Mouse (Mus musculus) cerebellum, postnatal 14 days (tissue): ENCODE results near the gene Sacs.

Experiments
- DNase-seq, 2 experiments: peaks; one replicate each; pipeline ENCODE4 v3.0.0; 2021; ENCODE audit warnings: mixed read lengths in 2 of 2

Gene Sacs

DNA sequence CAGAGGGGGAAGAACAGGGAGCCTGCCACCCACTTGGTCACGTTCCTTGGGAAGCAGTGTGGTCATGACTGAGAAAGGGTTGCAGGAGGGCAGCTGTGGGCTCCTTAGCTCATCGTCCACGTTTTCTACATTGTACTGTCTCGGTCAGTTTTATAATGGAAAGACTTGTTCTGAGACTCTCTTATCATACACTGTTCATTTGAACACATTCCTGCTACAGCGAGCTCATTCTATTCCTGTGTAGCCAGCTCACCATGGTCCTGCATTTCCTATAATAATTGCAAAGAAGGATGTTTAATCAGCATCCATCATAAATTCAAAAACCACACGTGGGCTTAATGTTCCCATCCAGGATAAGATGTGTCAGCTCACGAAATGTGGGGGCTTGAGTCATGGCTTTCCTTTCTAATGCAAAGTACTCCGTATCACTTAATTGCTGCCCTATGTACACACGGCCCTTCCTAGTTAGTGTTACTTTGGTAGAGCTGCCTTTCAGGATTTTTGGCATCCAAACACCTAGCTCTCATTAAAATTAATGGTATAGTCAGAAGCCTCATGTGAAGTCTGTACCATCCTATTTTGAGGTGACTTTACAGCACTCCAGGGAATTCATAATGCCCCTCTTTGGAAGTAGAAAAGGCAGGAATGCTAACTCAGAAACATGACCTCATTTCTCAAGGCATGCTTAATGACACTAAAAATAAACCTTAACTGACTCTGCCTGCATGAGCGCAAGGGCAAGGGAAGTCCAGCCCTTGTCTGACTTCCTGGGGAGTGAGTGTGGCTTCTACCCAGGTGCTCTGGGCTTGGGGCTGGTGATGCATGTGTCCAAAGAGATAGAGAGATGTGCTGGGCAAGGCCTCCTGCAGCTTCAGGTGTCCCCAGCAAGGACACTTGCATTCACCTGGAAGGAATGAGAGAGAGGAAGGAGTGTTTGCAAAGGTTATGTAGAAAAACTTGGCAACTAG, 23.4 kb downstream of the Sacs start:
- DNase-seq = no peak

- peak; percentile 52 to 66 for DNase-seq
These were observed 26.2 kb downstream of the Sacs start for GRCm38 (mm10) chr14:61164461-61164860.

GRCm38 (mm10) chr14:61165929-61166328, 27.7 kb downstream of the Sacs start:
- DNase-seq = no peak

DNA sequence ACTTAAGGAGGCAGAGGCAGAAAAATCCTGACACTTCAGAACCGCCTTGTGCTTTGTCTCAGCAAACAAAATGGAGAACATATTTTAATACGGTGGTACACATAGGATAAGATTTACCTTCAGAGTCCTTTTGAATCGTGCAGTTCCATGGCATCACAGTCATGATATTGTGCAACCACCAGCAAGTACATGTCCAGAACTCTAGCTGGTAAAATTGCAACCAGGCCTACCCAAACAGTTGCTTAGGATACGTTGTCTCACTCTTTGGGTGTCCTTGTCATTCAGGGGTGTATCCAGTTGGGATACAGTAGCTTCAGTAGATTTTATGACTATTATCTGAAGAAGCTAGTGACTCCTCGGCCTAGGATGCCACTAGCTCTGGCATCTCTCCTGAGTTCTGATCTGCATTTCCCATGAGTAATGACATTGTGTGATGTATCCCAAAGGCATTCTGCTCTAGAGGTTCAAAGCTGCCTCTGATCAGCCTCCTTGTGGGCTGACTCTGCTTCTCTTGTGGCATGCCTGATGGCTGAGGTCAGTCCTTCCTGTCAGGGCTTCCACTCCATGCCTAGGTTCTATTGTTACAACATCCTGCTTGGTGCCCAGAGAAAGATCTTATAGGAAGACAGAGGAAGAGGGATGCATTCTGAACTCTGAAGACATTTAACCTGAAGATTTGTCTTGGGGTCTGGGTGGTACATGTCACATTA, 33.2 kb downstream of the Sacs start:
- DNase-seq = no peak

GRCm38 (mm10) chr14:61172548-61173158, 34.4 kb downstream of the Sacs start:
- DNase-seq = peak; percentile 98 to 100

DNA sequence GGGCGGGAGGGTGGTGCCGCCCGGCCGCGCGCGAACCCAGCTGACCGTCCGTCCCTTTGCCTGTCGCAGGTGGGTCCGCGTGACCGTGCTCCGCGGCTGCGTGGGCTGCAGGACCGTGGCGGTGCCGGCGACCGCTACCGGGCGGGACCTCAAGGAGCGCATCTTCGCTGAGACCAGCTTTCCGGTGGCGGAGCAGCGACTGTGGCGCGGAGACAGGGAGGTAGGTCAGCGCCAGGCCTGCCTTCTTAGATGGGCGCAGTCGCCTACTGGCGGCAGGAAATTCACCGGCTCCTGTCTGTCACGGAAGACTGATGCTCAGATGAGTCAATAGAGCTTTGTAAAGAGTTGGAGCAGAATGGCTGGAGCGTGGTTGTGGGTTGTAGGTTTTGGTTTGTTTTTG, 35.0 kb downstream of the Sacs start:
- peak; percentile 81 to 84 for DNase-seq

GRCm38 (mm10) chr14:61191904-61192303, 53.6 kb downstream of the Sacs start:
- DNase-seq = no peak

DNA sequence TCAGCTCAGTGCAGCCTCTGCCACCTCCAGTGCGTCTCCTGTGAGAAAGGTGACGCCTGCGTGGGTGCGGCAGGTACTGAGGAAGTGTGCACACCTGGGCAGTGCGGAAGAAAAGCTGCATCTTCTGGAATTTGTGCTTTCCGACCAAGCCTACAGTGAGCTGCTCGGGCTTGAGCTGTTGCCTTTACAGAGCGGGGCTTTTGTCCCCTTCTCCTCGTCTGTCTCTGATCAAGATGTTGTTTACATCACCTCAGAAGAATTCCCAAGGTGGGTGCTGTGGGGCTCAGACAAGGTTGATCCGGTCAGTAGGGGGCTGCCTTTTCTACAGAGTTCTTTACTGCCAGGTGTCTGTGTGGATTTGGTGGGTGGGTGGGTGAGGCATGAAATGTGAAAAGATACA, 54.1 kb downstream of the Sacs start:
- DNase-seq = no peak

DNA sequence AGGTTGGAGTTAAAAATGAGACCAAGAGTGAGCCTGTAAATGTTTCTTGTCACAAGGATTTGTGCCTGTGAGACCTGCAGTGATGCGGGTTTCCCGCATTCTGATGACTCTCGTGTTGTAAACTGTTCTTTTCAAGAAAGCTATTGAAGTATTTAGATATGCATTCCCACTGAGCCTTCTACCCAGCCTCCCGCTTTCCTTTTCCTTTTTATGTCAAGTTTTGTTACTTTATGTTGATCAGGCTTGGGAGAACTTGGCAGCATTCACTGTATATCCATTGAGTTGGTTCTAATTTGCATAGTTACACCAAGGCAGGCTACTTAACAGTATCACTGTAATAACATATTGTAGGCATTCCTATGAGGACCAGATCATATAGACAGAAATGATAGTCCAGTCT, 56.2 kb downstream of the Sacs start:
- no peak for DNase-seq

GRCm38 (mm10) chr14:61210111-61210510, 71.9 kb downstream of the Sacs start:
- no peak for DNase-seq

DNA sequence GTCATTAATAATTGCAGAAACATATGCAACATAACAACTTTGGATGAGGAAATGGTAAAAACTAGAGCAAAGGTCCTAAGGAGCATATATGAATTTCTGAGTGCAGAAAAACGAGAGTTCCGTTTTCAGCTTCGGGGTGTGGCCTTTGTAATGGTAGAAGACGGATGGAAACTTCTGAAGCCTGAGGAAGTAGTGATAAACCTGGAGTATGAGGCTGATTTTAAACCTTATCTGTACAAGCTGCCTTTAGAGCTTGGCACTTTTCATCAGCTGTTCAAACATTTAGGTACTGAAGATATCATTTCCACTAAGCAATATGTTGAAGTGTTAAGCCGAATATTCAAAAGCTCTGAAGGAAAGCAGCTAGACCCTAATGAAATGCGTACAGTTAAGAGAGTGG, 73.5 kb downstream of the Sacs start:
- DNase-seq = no peak

DNA sequence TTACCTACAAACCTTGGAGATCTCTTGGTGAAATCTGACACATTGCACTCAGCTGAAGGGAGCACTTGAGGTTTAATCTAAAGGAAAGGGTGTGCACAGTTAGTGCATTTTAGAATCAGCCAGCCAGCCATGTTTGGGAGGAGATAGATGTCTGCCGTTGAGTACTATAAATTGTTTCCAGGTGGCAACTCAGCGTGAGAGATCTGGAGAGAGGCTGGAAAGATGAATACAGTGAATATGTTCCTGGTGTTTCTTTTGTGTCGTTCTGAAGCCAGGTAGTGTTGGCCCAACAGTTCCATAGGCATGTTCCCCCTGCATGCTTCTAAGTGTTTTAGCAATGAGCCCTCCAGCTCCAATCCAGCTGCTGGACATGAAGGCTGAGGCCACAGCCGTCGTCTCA, 82.9 kb downstream of the Sacs start:
- peak; percentile 30 to 58 for DNase-seq

DNA sequence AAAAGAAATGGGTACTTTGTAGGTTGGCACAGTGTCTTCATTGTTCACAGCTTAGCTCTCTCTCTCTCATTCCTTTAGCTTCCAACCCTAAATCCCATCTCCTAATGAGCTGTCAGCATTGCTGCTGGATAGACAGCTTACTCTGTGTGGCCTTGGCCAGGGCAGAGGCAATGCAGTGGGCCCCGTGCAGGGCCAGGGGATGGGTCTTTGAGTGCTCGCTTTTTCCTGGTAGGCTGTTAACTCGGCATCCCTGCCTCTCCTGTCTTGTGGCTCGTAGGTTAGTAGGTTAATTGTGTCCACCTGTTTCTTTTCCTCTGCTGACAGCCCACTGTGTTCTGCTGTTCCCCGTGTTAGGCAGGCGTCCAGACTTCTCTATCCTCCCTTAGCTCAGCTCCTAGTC, 84.2 kb downstream of the Sacs start:
- DNase-seq = peak; percentile 37

DNA sequence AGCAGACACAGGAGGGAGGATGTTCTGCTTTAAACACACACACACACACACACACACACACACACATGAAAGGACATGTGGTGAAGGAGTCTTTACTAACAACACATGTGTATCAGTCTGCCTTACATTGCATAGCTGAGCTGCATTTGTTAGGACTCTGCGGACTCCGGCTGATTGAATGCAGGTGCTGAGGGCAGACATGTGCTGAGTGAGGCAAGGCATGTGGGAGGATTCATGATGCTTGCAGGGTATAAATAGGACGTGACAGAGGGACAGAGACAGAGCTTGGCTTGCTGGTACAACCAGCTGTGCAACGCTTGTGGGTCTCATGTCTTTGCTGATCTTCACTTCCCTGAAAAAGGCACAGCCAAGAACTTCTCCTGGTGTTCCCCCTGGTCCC, 85.5 kb downstream of the Sacs start:
- DNase-seq = no peak

- peak in 1 of 2 experiments; percentile 30 for DNase-seq
These were observed 86.3 kb downstream of the Sacs start for GRCm38 (mm10) chr14:61224387-61225077.

DNA sequence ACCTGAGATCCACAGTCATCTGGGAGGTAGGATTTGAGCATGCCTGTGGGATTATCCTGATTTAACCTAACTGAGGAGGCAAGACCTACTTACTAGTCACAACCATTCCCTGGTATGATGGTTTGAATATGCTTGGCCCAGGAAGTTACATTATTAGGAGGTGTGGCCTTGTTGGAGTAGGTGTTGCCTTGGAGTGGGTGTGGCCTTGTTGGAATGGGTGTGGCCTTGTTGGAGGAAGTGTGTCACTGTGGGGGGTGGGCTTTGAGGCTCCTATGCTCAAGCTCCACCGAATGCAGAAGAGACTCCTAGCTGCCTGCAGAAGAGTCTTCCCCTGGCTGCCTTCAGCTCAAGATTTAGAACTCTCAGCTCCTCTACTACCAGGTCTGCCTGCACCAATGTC, 87.9 kb downstream of the Sacs start:
- no peak for DNase-seq

DNA sequence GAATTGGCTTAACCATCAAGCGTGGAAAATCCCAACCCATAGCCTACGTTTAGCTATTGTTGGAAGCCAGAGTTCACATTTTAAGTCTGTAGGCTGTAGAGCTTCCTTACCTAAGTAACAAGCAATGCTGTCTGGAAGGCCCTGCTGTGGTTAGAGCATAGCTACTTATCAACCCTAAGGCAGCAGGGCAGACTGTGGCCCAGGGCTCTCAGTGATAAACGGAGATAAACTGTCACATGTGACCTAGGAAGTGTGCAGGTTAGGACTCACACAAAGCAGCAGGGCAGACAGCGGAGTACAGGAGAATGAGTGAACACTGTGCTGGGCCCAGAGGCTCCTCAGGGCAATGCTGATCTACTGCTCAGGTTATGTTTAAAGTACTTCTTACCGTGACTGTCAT, 91.5 kb downstream of the Sacs start:
- DNase-seq = no peak

- no peak for DNase-seq
These were observed 91.9 kb downstream of the Sacs start for GRCm38 (mm10) chr14:61230179-61230578.

GRCm38 (mm10) chr14:61232016-61232568, 93.8 kb downstream of the Sacs start:
- peak; percentile 79 to 82 for DNase-seq

DNA sequence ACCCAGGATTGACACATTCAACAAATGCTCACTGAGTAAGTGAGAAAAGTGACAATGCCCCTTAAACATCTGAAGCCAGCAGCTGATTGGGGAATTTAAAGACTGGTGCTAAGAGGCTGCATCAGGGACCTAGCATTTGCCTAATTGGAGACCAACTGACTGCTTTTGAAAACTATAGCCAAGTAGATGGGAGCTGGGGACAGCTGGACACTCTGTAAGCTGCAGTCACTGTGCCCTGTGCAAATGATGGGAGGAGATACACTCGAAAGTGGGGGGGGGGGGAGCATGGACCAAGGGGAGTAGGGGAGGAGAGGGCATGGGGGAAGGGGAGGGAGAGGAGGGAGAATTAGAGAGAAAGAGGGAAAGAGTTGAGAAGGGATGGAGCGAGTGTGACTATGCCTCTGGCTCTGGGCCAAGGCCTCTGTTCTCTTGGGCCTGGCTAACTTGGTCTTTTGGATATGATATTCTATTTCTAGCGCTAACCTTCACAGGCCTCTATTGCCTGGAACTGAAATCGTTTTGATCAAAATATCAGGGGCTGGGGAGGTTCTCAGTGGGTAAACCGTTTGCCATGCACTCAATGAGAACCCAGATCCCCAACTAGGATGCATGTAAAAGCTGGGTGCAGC, 97.7 kb downstream of the Sacs start:
- peak; percentile 20 to 47 for DNase-seq

DNA sequence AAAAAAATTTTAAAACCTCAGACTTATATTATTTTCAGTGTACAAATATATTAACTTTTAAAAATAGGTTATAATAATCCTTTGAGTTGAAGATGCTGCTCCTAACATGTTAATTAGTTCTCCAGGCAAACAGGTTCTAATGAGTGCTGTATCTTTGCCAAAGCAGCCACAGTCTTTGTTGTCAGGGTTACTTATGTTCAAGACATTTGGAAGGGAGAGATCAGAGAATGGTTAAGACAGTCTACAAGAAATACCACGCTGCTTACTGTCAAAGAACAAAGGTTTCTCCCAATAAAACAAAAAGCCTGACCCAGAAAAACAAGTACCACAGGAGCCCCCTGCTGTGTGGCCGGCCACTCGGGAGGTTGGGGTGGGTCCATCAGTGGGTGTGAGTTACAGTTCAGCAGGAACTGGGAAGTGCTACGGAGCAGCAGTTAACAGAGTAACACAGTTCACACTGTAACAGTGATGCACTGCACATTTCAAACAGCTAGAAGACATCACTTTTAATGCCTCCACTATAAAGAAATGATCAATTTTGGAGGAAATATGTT, 98.9 kb downstream of the Sacs start:
- DNase-seq = no peak

DNA sequence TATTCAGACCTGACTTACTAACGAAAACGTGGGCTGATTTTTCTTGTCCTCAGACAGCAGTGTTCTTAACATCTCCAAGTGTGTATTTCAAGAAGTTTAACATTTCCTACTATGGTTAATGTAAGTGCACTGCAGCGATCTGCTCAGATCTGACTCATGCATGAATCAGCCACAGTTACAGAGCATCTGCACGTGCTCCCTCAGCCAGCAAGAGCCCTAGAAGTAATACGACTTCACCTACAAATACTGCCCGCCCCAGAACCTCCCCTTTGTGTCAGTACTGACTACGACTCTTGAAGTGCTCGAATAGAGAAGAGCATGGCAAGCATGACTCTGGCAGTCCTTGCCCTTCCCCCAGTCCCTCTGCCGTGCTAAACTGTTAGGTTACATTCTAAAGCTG, 100.5 kb downstream of the Sacs start:
- no peak for DNase-seq
